Mouse (Mus musculus): Measurements from ENCODE around the gene Gm14137.

DNA sequence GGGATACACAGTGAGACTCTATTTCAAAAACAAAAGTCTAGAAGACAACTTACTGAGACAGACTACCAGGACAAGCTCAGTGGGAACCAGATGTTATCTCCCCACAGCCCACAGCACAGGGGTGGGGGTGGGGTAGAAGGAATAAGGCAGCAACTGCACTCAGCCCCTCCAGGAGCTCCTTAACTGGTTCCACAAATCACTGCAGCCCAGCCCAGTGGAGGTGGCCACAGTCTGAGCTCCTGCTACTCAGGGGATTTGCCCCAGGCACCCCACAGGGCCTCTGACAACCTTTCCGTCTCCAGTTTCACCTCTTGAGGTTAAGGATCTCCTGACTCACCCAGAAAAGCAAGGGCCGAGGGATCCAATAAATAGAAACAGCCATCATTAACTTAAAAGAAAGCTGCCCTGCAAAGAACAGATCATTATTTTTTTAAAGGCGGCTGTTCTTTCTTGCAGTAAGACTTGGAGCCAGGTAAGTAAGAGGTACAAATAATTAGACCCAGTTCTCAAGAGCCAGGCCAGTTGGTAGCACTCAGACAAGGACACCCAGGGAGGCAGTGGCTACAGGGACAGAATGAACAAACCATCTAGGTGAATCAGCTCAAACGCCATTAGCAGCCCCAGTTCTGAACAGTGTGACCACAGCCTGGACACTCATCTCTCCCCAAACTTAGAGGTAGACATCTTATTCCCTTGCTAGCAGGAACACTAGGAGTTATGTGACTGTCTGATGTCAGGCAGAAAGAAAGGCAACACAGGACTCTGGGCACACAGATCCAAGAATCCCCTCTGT, 22.2 kb downstream of the Gm14137 start:
- TF ChIP-seq GATA1 (IDR thresholded peaks at IDR 0.05; ENCODE audit: low read length) (no peak), TAL1 (IDR thresholded peaks at IDR 0.05; ENCODE audit: low read length) (no peak)

All from erythroblast, embryonic 14.5 days (primary cell).